Mouse (Mus musculus) megakaryocyte progenitor cell, adult 5-6 weeks (primary cell): ENCODE measurements around the gene Ribc2. TPM values are rescaled to one million over a fixed set of nuclear protein-coding genes. Genes with fewer than 3 reads are reported as not detected.

ENCODE experiments used
- ATAC-seq: replicated peaks from 2 replicates; pipeline ENCODE4 v1.8.0; 2016; ENCODE audit warnings: mild to moderate bottlenecking, moderate TSS enrichment, inconsistent platforms; ENCODE audit not compliant: poor library complexity
- total RNA-seq, 2 experiments: library from RNA; stranded (forward) in 1 of 2; stranded (reverse) in 1 of 2; fragments of 157-497, 149-512 nt in 1 of 2; fragments of 200-1000 nt in 1 of 2; gene quantifications; 2 replicates each; pipeline versions ENCODE4 v1.2.3 to v1.2.4; 2015 to 2017

Gene Ribc2
- not detected in 2 replicates for total RNA-seq (2015)
- not detected in 2 replicates for total RNA-seq (2017)

- 0 out of 2 replicates have a peak, but pooled peaks have one; percentile 26 for ATAC-seq
These were observed at the start of gene Ribc2, which contains the start of gene Smc1b for GRCm38 (mm10) chr15:85131275-85132192. TSS of gene Ribc2 (plus strand) at chr15:85132078. TSS of gene Smc1b (minus strand) at chr15:85131964.

GRCm38 (mm10) chr15:85085641-85086040 lies 46.2 kb upstream of the Ribc2 start:
- ATAC-seq: no peak

- no peak for ATAC-seq
These were observed 279 bp downstream of the Ribc2 start for GRCm38 (mm10) chr15:85132193-85132520.

GRCm38 (mm10) chr15:85135143-85135542 lies 3.3 kb downstream of the Ribc2 start:
- ATAC-seq: no peak

GRCm38 (mm10) chr15:85141290-85141689 lies 9.4 kb downstream of the Ribc2 start:
- ATAC-seq: no peak

GRCm38 (mm10) chr15:85142441-85142840 lies 10.6 kb downstream of the Ribc2 start:
- ATAC-seq: no peak

GRCm38 (mm10) chr15:85143161-85143560 lies 11.3 kb downstream of the Ribc2 start:
- ATAC-seq: no peak

GRCm38 (mm10) chr15:85143747-85144146 lies 11.9 kb downstream of the Ribc2 start:
- no peak for ATAC-seq

- no peak for ATAC-seq
These were observed 12.4 kb downstream of the Ribc2 start for GRCm38 (mm10) chr15:85144249-85144648.

GRCm38 (mm10) chr15:85151433-85151918 lies 19.6 kb downstream of the Ribc2 start:
- ATAC-seq: peak; percentile 72

- ATAC-seq: no peak
These were observed 20.7 kb downstream of the Ribc2 start for GRCm38 (mm10) chr15:85152577-85152976.

GRCm38 (mm10) chr15:85154091-85154490 lies 22.2 kb downstream of the Ribc2 start:
- ATAC-seq: no peak

GRCm38 (mm10) chr15:85156198-85156597 lies 24.3 kb downstream of the Ribc2 start:
- ATAC-seq: no peak

- no peak for ATAC-seq
These were observed 29.5 kb downstream of the Ribc2 start for GRCm38 (mm10) chr15:85161416-85161815.

- no peak for ATAC-seq
These were observed 31.1 kb downstream of the Ribc2 start for GRCm38 (mm10) chr15:85162693-85163663.

- ATAC-seq: no peak
These were observed 34.6 kb downstream of the Ribc2 start for GRCm38 (mm10) chr15:85166433-85166933.

- ATAC-seq: no peak
These were observed 35.3 kb downstream of the Ribc2 start for GRCm38 (mm10) chr15:85167086-85167679.

GRCm38 (mm10) chr15:85172054-85172453 lies 40.2 kb downstream of the Ribc2 start:
- no peak for ATAC-seq

- ATAC-seq: no peak
These were observed 41.5 kb downstream of the Ribc2 start for GRCm38 (mm10) chr15:85173425-85173824.

GRCm38 (mm10) chr15:85174060-85174459 lies 42.2 kb downstream of the Ribc2 start:
- ATAC-seq: no peak

GRCm38 (mm10) chr15:85177576-85177975 lies 45.7 kb downstream of the Ribc2 start:
- ATAC-seq: peak; percentile 60; the same call in 1 of the 2 replicates
